Mouse (Mus musculus) central nervous system, embryonic 11.5 days (tissue): ENCODE results near the gene Smok2b. TPM values are rescaled to one million over a fixed set of nuclear protein-coding genes. Genes with fewer than 3 reads are reported as not detected.

Experiments used
- polyA plus RNA-seq: library from polyadenylated mRNA; depleted of rRNA; stranded (reverse); fragments of >200 nt; gene quantifications from 2 replicates; pipeline ENCODE4 v1.2.3, GENCODE M21; 2012; rRNA removed

The Smok2b gene
- polyA plus RNA-seq, result not detected in 2 replicates

GRCm38 (mm10) chr17:13229957-13230356 is at the start of gene Smok2b:
Gene Smok2b (plus strand): TSS chr17:13230257.

GRCm38 (mm10) chr17:13220888-13221287 is 9.2 kb upstream of the Smok2b start, which contains the start of gene Smok2a:
Gene Smok2a (plus strand): TSS chr17:13221188.

Other genes with a start within 250 kb of the Smok2b start
- 78.7 and 112 TPM in 2 replicates for gene Wtap, start 236.1 kb upstream of the Smok2b start, polyA plus RNA-seq
- 75.3 and 105 TPM in 2 replicates for gene Sod2, start 223.4 kb upstream of the Smok2b start, polyA plus RNA-seq
- gene Gpr31b, start 178.0 kb upstream of the Smok2b start, polyA plus RNA-seq, result not detected in 2 replicates
- gene Tcp10b, start 169.2 kb upstream of the Smok2b start, polyA plus RNA-seq, result 0.04 and 0.10 TPM in 2 replicates
- not detected in 2 replicates for gene Unc93a, start 98.4 kb upstream of the Smok2b start, polyA plus RNA-seq
- not detected in 2 replicates for gene Smok2a, start 9.1 kb upstream of the Smok2b start, polyA plus RNA-seq
- not detected in 2 replicates for gene Tcp10c, start 124.3 kb downstream of the Smok2b start, polyA plus RNA-seq